13 mouse cellular contexts compared by ENCODE assay signal in genomic region chr3:101660176-101660575, GRCm38 (mm10). TPM values are rescaled to one million over a fixed set of nuclear protein-coding genes. Genes with fewer than 3 reads are reported as not detected.
DNase-seq lines count a peak whose midpoint lies in the region; ATAC-seq and TF ChIP-seq lines count a peak whose summit lies in the region.
"Had no signal": no experiment of that assay in that cellular context is flagged by ENCODE, and none has a peak within 500 bp of the region (broad histone marks: within the 10 kb centered on the region; RNA-seq: fewer than 3 reads in every experiment).

No protein-coding gene starts in this region.

- TF ChIP-seq POLR2A in small intestine, adult 2 months (IDR thresholded peaks at IDR 0.05; ENCODE audit: low read depth, low read length), result no peak

- peak overlapping the region; percentile 82 for H3K27ac ChIP-seq in hindbrain, embryonic 13.5 days
- H3K27ac ChIP-seq in midbrain, embryonic 10.5 days (replicated peaks), result peak overlapping the region; percentile 76; the same call in 1 of the 2 replicates
- H3K27ac ChIP-seq in small intestine, adult 2 months (ENCODE audit: insufficient read depth, low read depth, low read length), result peak overlapping the region; percentile 14; the same call in 1 of the 2 replicates
- no peak overlapping the region for H3K27ac ChIP-seq in stomach, postnatal 0 days (replicated peaks)

- WGBS in hindbrain, embryonic 13.5 days, result 74% methylated on average over 4 of the region's 4 CpGs
- WGBS in midbrain, embryonic 10.5 days, result 84% methylated on average over 4 of the region's 4 CpGs
- WGBS in small intestine, adult 2 months, result 96% methylated on average over 4 of the region's 4 CpGs
- 92% methylated on average over 4 of the region's 4 CpGs for WGBS in stomach, postnatal 0 days

- no peak for TF ChIP-seq EP300 in stomach, postnatal 0 days (optimal IDR thresholded peaks at IDR 0.05)

- peaks cover 24% of the 10 kb centered on the region for H3K4me1 ChIP-seq in hindbrain, embryonic 13.5 days (replicated peaks)
- H3K4me1 ChIP-seq in midbrain, embryonic 10.5 days, result peaks cover 27% of the 10 kb centered on the region
- peaks cover 9% of the 10 kb centered on the region; the same call in 1 of the 2 replicates for H3K4me1 ChIP-seq in small intestine, adult 2 months (ENCODE audit: control insufficient read depth, insufficient read depth, insufficient read length, low read length)
- no peaks in the 10 kb centered on the region for H3K4me1 ChIP-seq in stomach, postnatal 0 days (replicated peaks; ENCODE audit: control insufficient read depth, insufficient read depth)

- H3K4me2 ChIP-seq in hindbrain, embryonic 13.5 days, result no peak overlapping the region
- no peak overlapping the region for H3K4me2 ChIP-seq in stomach, postnatal 0 days (replicated peaks; ENCODE audit: low read depth)
- H3K4me2 ChIP-seq: liver, embryonic 11.5 days had no signal

- H3K4me3 ChIP-seq in hindbrain, embryonic 13.5 days, result no peak overlapping the region
- H3K4me3 ChIP-seq in midbrain, embryonic 10.5 days, result no peak overlapping the region
- H3K4me3 ChIP-seq in small intestine, adult 2 months (ENCODE audit: low read depth, low read length), result no peak overlapping the region
- no peak overlapping the region for H3K4me3 ChIP-seq in stomach, postnatal 0 days (ENCODE audit: low read depth, low read length)

- H3K9me3 ChIP-seq in hindbrain, embryonic 13.5 days, result no peaks in the 10 kb centered on the region
- no peaks in the 10 kb centered on the region for H3K9me3 ChIP-seq in midbrain, embryonic 10.5 days (replicated peaks)
- no peaks in the 10 kb centered on the region for H3K9me3 ChIP-seq in stomach, postnatal 0 days (ENCODE audit: control insufficient read depth, low read length)

- H3K9ac ChIP-seq in hindbrain, embryonic 13.5 days, result no peak overlapping the region
- H3K9ac ChIP-seq in stomach, postnatal 0 days (ENCODE audit: low read length), result no peak overlapping the region

- no peaks in the 10 kb centered on the region for H3K36me3 ChIP-seq in hindbrain, embryonic 13.5 days
- no peaks in the 10 kb centered on the region for H3K36me3 ChIP-seq in midbrain, embryonic 10.5 days
- no peaks in the 10 kb centered on the region for H3K36me3 ChIP-seq in small intestine, adult 2 months (ENCODE audit: control insufficient read depth, insufficient read depth, low read length)
- no peaks in the 10 kb centered on the region for H3K36me3 ChIP-seq in stomach, postnatal 0 days (ENCODE audit: control insufficient read depth, insufficient read depth, low read length)

- no peaks in the 10 kb centered on the region for H3K27me3 ChIP-seq in hindbrain, embryonic 13.5 days
- no peaks in the 10 kb centered on the region for H3K27me3 ChIP-seq in midbrain, embryonic 10.5 days (ENCODE audit: low read depth, poor library complexity, severe bottlenecking)
- H3K27me3 ChIP-seq in small intestine, adult 2 months (ENCODE audit: control insufficient read depth, insufficient read depth, low read length), result no peaks in the 10 kb centered on the region
- H3K27me3 ChIP-seq in stomach, postnatal 0 days (ENCODE audit: control insufficient read depth, insufficient read depth, low read length), result no peaks in the 10 kb centered on the region

- DNase-seq in right cerebral cortex, adult 2 months (ENCODE audit: low spot score in 2 of 2), result peak; percentile 71 to 74
- no peak for DNase-seq in right cerebral cortex, postnatal 4 days
- DNase-seq in midbrain, embryonic 10.5 days (ENCODE audit: low spot score), result no peak
- DNase-seq in stomach, postnatal 0 days (ENCODE audit: low spot score), result no peak
- DNase-seq: cerebellum, postnatal 14 days; heart, postnatal 36 days; kidney, adult 9 months; thymus, adult 18-20 months had no signal

- peak; percentile 22; the same call in 1 of the 2 replicates for ATAC-seq in hindbrain, embryonic 13.5 days (ENCODE audit: low FRiP score)
- no peak for ATAC-seq in inflammation-experienced regulatory T-cells, adult 6 months
- no peak for ATAC-seq in stomach, postnatal 0 days (ENCODE audit: low FRiP score, low TSS enrichment)
- no peak for ATAC-seq in erythroid progenitor cell, adult 5-6 weeks (replicated peaks; ENCODE audit: low FRiP score, poor library complexity, severe bottlenecking)

- TF ChIP-seq CTCF in small intestine, adult 2 months (IDR thresholded peaks at IDR 0.05; ENCODE audit: extremely low read depth, insufficient read length, insufficient replicate concordance, low read depth, low read length), result no peak
- TF ChIP-seq CTCF in stomach, postnatal 0 days (IDR thresholded peaks at IDR 0.05; ENCODE audit: low read depth), result no peak

RNA-seq across cellular contexts. Expression of gene Atp1a1, which starts 55.7 kb away (rescaled TPM):
- polyA plus RNA-seq in hindbrain, embryonic 13.5 days (2015; fragmentation: Nextera tagmentation; extraction: Ambion mirVana), result 44.2 and 50.4 TPM in 2 replicates
- 39.6 and 43.5 TPM in 2 replicates for polyA plus RNA-seq in midbrain, embryonic 10.5 days (2016; fragmentation: Nextera tagmentation; extraction: Ambion mirVana)
- 458 and 1,132 TPM in 2 replicates for polyA plus RNA-seq in small intestine, adult 2 months (2012; rRNA removed)
- polyA plus RNA-seq in inflammation-experienced regulatory T-cells, adult 6 months (2017; shearing (Covaris generic)), result 10 to 100 TPM in 2 of 3 experiments, 1 to 10 TPM in 1; 9.7 to 26.3 (median 14.9) TPM
- 132 and 138 TPM in 2 replicates for polyA plus RNA-seq in stomach, postnatal 0 days (2015; fragmentation: Nextera tagmentation; extraction: Ambion mirVana)
- total RNA-seq in erythroid progenitor cell, adult 5-6 weeks (2015; ENCODE audit: low replicate concordance), result 54.1 and 59.9 TPM in 2 replicates
- total RNA-seq in erythroid progenitor cell, adult 5-6 weeks (2017; ENCODE audit: low replicate concordance), result 55.7 and 67.4 TPM in 2 replicates

Comparison
In these comparisons a context has a peak if more than half of its experiments do, and no peak if none do; other contexts are left out.
1. DNase-seq: peak in right cerebral cortex, adult 2 months (2 of 2); none in right cerebral cortex, postnatal 4 days (single experiment), midbrain, embryonic 10.5 days (single experiment) and stomach, postnatal 0 days (single experiment).